Mouse (Mus musculus): ENCODE measurements around the gene P4htm. TPM values are rescaled to one million over a fixed set of nuclear protein-coding genes. Genes with fewer than 3 reads are reported as not detected.
A peak's percentile ranks its signal among the peaks of the same experiment; 100 is the strongest.

The P4htm gene
- polyA plus RNA-seq, 1 experiment from 2014 or later: 29.7 TPM

DNA sequence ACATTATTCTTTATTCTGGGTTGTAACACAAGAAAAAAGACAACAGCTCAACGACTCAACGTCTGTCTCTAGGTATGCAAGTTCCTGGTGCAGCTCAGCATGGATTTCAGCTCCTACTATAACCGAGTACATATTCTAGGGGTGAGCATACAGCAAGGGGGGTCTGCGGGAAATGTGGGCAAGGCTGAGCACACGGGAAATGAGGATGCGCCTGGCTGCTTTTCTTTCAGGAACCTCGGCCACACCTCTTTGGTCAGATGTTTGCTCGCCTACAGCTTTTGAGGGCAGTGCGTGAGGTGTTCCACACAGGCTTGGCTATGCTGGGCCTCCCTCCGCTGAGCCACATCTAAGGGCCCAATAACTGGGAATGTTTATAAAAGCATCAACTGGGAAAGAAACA is 25.1 kb downstream of the P4htm start:
- DNase-seq (ENCODE audit: low spot score): no peak
- Histone ChIP-seq H3K27me3 (ENCODE audit: control insufficient read depth, insufficient read depth, low read length) (no peaks in the 10 kb centered on the region), H3K4me2 (replicated peaks) (no peak overlapping the region), H3K27ac (no peak overlapping the region), H3K9ac (no peak overlapping the region), H3K4me1 (replicated peaks; ENCODE audit: control insufficient read depth, insufficient read depth, low read length) (peaks cover 57% of the 10 kb centered on the region), H3K36me3 (replicated peaks; ENCODE audit: control insufficient read depth, insufficient read depth) (peaks cover 64% of the 10 kb centered on the region), H3K9me3 (ENCODE audit: control insufficient read depth, low read length) (no peaks in the 10 kb centered on the region), H3K4me3 (replicated peaks; ENCODE audit: low read length) (no peak overlapping the region)
- no peak for ATAC-seq (ENCODE audit: low FRiP score)
- 84% methylated on average over 10 of the region's 10 CpGs for WGBS

DNA sequence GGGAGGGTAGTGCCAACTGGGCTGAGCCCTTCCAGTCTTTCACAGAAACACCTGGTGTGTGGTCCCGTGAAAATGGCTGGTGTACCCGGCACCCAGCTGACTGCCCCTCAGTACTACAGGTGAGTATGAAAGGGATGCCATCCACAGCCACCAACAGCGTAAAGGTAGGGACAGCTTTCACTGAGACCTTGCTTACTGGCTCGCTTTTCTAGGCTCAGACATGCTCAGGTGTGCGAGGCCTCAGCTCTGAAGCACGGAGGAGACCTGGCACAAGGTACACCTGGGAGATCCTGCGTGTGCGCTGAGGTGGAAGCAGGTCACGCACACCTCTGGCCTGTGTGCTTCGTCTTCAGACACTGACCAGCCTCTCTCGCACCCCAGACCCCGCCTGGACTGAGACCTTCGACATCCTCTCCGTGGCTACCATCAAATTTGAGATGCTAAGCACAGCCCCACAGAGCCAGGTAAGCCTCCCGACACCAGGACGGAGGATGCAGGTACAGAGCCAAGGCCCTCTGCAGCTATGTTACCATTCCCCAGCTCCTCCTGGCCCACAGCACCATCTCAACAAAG is 26.0 kb downstream of the P4htm start:
- WGBS: 95% methylated on average over 16 of the region's 16 CpGs
- H3K9me3 ChIP-seq (ENCODE audit: control insufficient read depth, low read length): no peaks in the 10 kb centered on the region
- no peak overlapping the region for H3K27ac ChIP-seq
- H3K27me3 ChIP-seq (ENCODE audit: control insufficient read depth, insufficient read depth, low read length): no peaks in the 10 kb centered on the region
- ATAC-seq (ENCODE audit: low FRiP score) (no peak), DNase-seq (ENCODE audit: low spot score) (no peak)
- peaks cover 49% of the 10 kb centered on the region for H3K4me1 ChIP-seq (replicated peaks; ENCODE audit: control insufficient read depth, insufficient read depth, low read length)
- H3K9ac ChIP-seq: no peak overlapping the region
- H3K4me3 ChIP-seq (replicated peaks; ENCODE audit: low read length): no peak overlapping the region
- H3K36me3 ChIP-seq (replicated peaks; ENCODE audit: control insufficient read depth, insufficient read depth): peaks cover 64% of the 10 kb centered on the region
- H3K4me2 ChIP-seq (replicated peaks): no peak overlapping the region

DNA sequence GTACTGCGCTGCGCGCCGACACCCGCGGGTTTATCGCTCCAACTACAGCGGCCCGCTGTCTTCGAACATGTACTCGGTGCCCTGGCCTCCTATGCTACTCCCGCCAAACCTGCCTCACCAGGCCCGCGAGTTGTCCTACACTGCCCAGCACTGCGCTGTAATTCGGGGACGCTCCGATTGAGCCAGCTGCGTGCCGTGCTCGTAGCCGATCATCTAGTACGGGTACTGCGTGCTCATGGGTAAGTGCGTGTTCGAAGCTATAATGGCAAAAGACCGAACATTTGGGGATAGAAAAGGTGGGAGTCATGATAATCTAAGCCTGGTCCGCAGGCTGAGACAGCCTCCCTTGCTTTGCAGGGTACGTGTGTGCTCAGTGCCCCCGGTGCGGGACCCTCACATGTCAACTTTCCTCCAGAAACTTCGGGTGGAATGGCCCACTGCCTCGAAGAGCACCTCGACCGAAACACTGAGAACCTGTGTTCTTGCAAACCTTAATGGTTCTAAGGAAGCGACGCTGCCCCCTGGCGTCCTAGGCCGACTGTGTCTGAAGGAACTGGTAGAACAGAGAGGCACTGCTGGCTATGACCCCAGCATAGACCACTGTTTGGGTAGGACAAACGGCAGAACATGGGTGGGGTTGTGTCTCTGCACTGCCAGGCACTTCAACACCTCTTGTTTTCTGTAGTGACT is 27.1 kb downstream of the P4htm start:
- WGBS: 1% methylated on average over 40 of the region's 40 CpGs
- ATAC-seq (ENCODE audit: low FRiP score): no peak; the same call in 1 of the 2 replicates

DNA sequence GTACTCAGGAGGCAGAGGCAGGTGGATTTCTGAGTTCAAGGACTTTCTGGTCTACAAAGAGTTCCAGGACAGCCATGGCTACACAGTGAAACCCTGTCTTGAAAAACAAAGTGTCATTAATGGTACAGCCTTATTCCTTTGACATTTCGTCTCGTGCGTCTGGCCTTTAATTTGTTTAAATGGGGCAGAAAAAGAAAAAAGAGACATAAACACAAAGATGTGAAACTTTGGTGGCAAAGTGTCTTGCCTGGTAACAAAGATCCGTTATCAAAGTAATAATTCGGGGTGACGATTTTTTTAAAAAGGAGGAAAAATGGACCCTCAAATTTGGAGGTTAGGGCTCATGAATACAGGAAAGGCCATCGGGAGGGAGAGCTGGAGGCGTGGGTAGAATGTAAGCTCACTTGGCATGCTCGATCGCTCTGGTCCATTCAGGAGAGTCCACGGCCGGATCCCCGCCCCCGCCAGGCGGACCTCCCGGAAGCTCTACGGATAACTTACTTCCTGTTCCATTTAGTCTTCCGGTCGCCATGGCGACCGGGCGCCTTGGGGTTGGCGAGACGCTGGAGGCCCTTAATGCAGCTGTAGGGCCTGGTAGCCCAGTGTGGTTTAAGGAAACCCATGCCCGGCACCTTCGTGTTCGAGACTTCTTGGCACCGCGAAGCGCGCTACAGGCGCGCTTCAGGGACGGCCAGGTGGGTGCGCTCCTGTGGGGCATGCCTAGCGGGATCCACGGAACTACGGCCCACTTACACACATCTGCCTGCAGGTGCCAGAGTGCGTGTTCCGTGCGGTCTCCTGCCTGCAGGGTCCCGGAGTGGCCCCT is 27.9 kb downstream of the P4htm start, which contains the start of gene Dalrd3:
Gene Dalrd3 (plus strand): TSS at position 506 of the 826 bp plus-strand sequence.
- peak within 1 kb of the TSS; percentile 79 for H3K4me2 ChIP-seq (replicated peaks)
- H3K27ac ChIP-seq: peak within 1 kb of the TSS; percentile 77
- H3K27me3 ChIP-seq (ENCODE audit: control insufficient read depth, insufficient read depth, low read length): no peaks in the 10 kb centered on the region
- H3K9me3 ChIP-seq (ENCODE audit: control insufficient read depth, low read length): no peaks in the 10 kb centered on the region
- peak; percentile 91 for DNase-seq (ENCODE audit: low spot score)
- peaks cover 59% of the 10 kb centered on the region for H3K36me3 ChIP-seq (replicated peaks; ENCODE audit: control insufficient read depth, insufficient read depth)
- peak within 1 kb of the TSS; percentile 65 for H3K9ac ChIP-seq
- H3K4me1 ChIP-seq (replicated peaks; ENCODE audit: control insufficient read depth, insufficient read depth, low read length): peaks cover 43% of the 10 kb centered on the region
- peak within 1 kb of the TSS; percentile 79 for H3K4me3 ChIP-seq (replicated peaks; ENCODE audit: low read length)
- 6% methylated on average over 42 of the region's 42 CpGs for WGBS
- peak; percentile 67 for ATAC-seq (ENCODE audit: low FRiP score)

More for the DNA sequence above, 27.1 kb downstream of the P4htm start:
- H3K4me3 ChIP-seq (replicated peaks; ENCODE audit: low read length): peak overlapping the region; percentile 50
- peaks cover 48% of the 10 kb centered on the region for H3K4me1 ChIP-seq (replicated peaks; ENCODE audit: control insufficient read depth, insufficient read depth, low read length)
- peaks cover 59% of the 10 kb centered on the region for H3K36me3 ChIP-seq (replicated peaks; ENCODE audit: control insufficient read depth, insufficient read depth)
- peak; percentile 75 for DNase-seq (ENCODE audit: low spot score)
- peak overlapping the region; percentile 77 for H3K27ac ChIP-seq
- H3K27me3 ChIP-seq (ENCODE audit: control insufficient read depth, insufficient read depth, low read length): no peaks in the 10 kb centered on the region
- H3K9me3 ChIP-seq (ENCODE audit: control insufficient read depth, low read length): no peaks in the 10 kb centered on the region
- peak overlapping the region; percentile 65 for H3K9ac ChIP-seq
- H3K4me2 ChIP-seq (replicated peaks): peak overlapping the region; percentile 79

DNA sequence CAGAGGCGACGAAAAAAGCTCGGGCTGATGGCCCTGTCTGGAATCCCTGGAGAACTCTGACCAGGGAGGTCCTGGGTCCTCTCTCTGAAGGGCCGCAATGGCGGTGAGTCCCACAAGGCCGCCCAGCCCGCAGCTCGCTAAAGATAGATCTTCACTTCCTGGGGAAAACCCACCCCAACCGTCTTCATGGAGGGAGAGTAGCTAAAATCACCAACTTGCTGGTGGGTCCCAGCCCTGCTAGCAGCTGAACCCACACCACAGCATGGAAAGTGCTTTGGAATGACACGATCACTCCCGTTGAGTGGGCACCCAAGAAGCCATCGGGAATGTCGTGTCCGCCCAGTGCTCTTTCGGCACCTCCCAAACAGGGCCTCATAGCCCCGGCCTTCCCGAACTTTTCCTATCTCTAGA is 29.0 kb downstream of the P4htm start:
- H3K9me3 ChIP-seq (ENCODE audit: control insufficient read depth, low read length): no peaks in the 10 kb centered on the region
- WGBS: 79% methylated on average over 17 of the region's 17 CpGs
- no peak overlapping the region for H3K27ac ChIP-seq
- no peak overlapping the region for H3K9ac ChIP-seq
- peaks cover 32% of the 10 kb centered on the region for H3K4me1 ChIP-seq (replicated peaks; ENCODE audit: control insufficient read depth, insufficient read depth, low read length)
- no peak for DNase-seq (ENCODE audit: low spot score)
- H3K27me3 ChIP-seq (ENCODE audit: control insufficient read depth, insufficient read depth, low read length): no peaks in the 10 kb centered on the region
- peak overlapping the region; percentile 97 for H3K4me2 ChIP-seq (replicated peaks)
- peaks cover 59% of the 10 kb centered on the region for H3K36me3 ChIP-seq (replicated peaks; ENCODE audit: control insufficient read depth, insufficient read depth)
- ATAC-seq (ENCODE audit: low FRiP score): no peak
- H3K4me3 ChIP-seq (replicated peaks; ENCODE audit: low read length): peak overlapping the region; percentile 79

DNA sequence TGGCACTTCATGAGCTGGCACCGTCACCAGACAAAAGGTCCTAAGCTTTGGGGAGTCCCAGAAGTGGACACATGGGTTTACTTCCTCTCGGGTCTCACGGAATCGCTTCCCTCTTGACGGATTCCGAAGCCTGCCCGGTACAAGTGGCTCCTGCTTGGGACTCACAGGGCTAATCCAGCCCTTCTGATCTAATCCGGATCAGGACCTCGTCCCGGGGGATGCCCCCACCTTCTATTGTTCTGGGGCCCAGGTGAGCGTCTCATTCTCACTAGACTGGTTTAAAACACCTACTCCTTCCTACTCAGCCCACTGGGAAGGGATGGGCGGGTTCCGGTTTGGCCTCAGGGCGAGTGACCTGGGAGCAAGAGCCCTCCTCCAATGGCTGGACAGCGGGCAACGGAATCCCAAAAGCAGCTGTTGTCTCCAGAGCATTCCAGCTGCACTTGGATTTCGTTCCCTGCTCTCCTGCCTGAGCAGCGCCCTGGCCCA is 29.5 kb downstream of the P4htm start:
- H3K9ac ChIP-seq: peak overlapping the region; percentile 91
- H3K27me3 ChIP-seq (ENCODE audit: control insufficient read depth, insufficient read depth, low read length): no peaks in the 10 kb centered on the region
- peak overlapping the region; percentile 79 for H3K4me3 ChIP-seq (replicated peaks; ENCODE audit: low read length)
- 12% methylated on average over 18 of the region's 18 CpGs for WGBS
- peak overlapping the region; percentile 97 for H3K4me2 ChIP-seq (replicated peaks)
- no peaks in the 10 kb centered on the region for H3K9me3 ChIP-seq (ENCODE audit: control insufficient read depth, low read length)
- H3K36me3 ChIP-seq (replicated peaks; ENCODE audit: control insufficient read depth, insufficient read depth): peaks cover 59% of the 10 kb centered on the region
- ATAC-seq (ENCODE audit: low FRiP score): no peak
- H3K27ac ChIP-seq: peak overlapping the region; percentile 98
- H3K4me1 ChIP-seq (replicated peaks; ENCODE audit: control insufficient read depth, insufficient read depth, low read length): peaks cover 31% of the 10 kb centered on the region
- DNase-seq (ENCODE audit: low spot score): no peak

DNA sequence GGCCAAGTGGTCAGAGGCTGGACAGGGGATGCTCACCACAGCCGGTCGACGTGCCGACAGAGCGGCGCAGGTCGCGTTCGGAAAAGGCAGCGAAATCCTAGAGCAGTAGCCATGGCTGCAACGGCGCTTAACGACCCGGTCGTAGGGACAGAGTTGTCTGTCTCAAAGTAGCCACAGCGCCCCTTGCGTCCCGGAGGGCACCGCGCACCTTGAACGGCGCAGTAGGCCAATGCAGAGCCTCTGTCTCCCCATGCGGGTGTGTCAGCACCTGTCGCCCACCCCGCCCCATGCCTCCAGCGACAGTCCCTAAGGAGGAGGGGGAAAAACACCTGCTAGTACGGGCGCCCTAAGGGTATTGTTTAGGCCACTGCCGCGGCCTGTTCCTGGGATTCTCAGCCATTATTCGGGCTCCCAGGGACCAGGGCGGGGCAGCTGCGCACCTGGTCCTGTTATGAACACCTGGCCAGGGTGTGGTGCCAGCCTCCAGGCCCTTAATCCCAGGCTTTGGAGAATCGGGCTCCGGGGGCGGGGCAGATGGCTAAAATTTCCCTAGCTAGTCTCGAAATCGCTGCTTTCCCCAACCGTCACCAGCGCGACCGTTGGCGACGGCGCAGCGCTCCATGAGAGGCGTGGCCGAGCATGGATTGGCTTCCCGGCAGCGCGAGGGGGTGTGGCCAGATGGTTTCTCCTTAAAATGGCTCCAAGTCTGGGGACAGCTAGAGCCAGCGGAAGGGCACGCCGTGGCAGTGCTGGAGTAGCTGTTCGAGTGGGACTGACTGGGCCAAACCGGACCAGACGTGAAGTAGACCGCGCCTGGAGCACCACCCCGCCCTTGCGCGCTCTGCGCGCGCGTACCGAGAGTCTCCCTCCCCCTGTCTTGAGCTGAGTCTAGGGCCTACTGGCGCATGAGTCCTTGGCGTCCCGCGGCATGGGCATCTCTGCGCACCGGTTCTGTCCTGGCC is 30.4 kb downstream of the P4htm start, which contains the start of gene Ndufaf3:
Gene Ndufaf3 (minus strand): TSS at position 620 of the 962 bp plus-strand sequence.
- Histone ChIP-seq H3K27ac (peak within 1 kb of the TSS; percentile 98), H3K4me2 (replicated peaks) (peak within 1 kb of the TSS; percentile 97), H3K4me3 (replicated peaks; ENCODE audit: low read length) (peak within 1 kb of the TSS; percentile 79), H3K4me1 (replicated peaks; ENCODE audit: control insufficient read depth, insufficient read depth, low read length) (peaks cover 31% of the 10 kb centered on the region), H3K9me3 (ENCODE audit: control insufficient read depth, low read length) (no peaks in the 10 kb centered on the region), H3K36me3 (replicated peaks; ENCODE audit: control insufficient read depth, insufficient read depth) (peaks cover 58% of the 10 kb centered on the region), H3K9ac (peak within 1 kb of the TSS; percentile 91), H3K27me3 (ENCODE audit: control insufficient read depth, insufficient read depth, low read length) (no peaks in the 10 kb centered on the region)
- DNase-seq (ENCODE audit: low spot score): peak; percentile 95
- ATAC-seq (ENCODE audit: low FRiP score): peak; percentile 83
- WGBS: under 1% methylated on average over 73 of the region's 73 CpGs

Data from hindbrain, embryonic 14.5 days (tissue).